Mouse (Mus musculus): Measurements from ENCODE around the gene Invs.

Invs gene

DNA sequence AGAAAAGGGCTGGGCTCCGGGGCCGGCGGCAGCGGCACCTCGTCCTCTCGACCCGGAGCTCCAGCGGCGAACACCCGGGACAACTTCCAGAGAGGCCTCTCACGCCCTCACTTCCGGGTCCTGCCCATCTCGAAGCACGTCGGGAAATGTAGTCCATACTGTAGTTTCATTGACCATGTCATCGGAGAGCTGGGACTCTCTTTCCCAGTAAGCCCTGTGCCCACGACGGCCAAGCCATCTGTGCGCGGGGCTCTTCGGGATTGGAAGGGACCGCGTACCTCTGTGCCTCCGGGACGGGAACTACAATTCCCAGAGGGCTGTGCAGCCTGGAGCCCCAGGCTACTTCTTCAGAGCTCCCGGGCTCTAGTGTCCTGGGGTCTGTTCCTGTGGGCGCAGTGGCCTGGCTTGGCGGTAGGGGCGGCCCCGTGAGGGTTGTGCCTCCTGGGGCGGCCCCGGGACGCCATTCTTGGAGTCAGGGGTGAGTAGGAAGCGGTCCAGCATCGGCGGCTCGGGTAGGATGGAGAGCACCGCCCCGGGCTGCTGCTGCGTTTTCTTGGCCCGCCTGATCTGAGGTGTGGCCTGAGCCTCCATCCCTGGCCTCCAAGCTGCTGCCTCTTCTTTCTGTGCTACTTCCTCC lies at the start of gene Invs, which contains the start of gene Erp44:
Gene Invs, plus strand, starts transcription at position 263 of the 637 bp plus-strand sequence.
Gene Erp44, minus strand, starts transcription at position 61 of the 637 bp plus-strand sequence.
- peak; percentile 73 for DNase-seq (ENCODE audit: low spot score)

DNA sequence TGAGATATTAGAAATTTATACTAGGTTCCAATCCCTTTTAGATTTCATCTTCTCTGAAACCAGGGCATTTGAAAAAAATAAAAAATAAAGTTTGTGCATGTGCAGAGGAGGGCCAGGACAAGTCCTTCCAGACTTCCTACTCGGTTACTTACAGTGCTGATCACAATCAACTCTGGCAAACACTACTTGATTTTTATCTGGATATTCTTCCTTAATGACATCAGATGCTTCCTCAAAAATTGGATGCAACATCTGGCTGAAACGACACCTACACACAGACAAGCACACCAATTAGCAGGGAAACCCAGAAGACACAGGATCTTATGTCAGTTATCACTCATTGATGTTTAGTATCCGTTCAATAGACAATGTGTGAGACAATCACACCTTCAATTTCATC lies 42.8 kb upstream of the Invs start:
- no peak for DNase-seq (ENCODE audit: low spot score)

DNA sequence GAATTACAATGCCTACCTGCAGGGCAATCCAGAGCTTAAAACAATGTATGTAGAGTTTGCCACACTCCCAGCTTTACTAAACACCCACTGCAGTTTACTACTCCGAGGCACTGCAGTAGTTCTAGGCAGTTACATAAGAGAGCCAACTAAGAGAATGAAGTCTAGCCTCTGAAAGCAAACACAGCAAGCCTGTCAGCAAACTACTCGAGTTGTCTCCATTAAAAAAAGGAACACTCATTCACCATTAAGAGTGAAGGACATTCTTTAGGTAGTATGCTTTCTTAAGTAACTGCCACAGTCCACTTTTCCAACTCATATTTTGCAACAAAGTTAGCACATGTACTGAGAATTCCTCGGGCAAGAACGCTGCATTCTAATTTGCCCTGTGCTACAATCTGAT lies 40.5 kb upstream of the Invs start:
- no peak for DNase-seq (ENCODE audit: low spot score)

DNA sequence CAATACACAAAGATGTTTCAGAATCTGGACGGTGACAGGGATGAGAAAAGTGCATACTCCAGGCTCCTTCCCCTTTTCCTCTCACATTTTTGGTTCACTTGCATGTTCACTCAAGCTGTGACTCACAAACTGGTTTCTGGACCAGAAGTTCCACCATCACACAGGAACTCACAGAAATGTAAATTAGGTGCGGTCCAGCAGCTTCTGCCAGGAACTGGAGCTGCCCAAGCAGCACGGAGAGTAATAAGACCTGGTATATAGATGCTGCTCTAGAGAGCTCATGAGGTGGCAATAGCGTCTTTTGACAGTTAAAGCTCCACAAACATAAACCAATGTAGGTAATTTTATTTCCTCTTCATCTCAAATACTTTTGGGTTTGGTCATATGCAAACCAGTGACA lies 37.1 kb upstream of the Invs start:
- no peak for DNase-seq (ENCODE audit: low spot score)

DNA sequence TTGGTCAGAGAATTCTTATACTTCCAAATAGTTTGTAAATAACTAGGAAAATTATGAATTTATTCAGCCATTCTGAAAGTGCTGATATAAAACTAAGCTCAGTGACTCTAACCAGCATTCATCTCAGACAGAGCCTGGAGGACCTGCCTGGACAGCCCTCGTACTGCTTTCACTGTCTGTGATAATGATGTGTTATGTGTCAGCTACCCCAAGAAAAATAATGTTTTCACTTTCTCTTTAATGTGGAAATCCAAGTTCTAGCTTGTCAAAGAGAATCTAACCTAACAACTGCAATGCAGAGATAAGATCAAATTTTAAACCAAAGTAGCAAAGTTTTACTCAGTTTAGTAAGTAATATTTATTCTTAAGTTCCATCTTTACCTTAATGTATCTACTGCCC lies 35.8 kb upstream of the Invs start:
- DNase-seq (ENCODE audit: low spot score): no peak

DNA sequence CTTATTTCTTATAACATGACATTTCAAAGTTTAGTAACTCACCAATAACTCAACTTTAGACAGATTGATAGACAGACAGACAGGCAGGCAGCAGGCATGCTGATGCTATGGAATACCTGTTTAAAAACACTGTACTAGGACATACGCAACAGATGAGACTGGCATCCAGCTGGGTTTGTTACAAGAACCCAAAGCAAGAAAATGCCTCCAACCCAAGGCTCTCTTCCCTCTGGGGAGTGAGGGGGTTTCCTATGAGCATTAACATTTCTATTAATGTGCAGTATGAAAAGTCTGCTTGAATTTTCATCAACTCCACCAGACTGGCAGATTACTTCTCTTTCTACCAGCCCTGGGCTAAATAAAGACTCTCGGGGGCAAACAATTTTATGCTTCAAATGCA lies 35.3 kb upstream of the Invs start:
- no peak for DNase-seq (ENCODE audit: low spot score)

DNA sequence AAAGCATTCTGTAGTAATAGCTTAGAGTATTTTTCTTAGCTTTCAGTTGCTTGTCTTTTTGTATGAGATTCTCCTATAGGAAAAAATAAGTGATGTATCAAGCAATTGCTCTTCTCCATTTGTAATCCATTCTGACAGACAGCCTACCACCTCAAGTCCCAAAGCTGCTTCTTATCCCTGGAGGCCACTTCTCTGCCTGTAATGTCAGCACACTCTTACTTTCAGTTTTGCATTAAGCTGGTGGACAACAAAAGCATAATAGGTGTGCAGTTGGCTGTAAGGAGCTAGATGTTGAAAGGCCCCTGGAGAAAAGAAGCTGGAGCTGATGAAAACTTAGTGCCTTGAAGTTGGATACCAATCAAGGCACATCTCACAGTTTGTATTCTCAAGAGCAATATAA lies 26.3 kb upstream of the Invs start:
- no peak for DNase-seq (ENCODE audit: low spot score)

DNA sequence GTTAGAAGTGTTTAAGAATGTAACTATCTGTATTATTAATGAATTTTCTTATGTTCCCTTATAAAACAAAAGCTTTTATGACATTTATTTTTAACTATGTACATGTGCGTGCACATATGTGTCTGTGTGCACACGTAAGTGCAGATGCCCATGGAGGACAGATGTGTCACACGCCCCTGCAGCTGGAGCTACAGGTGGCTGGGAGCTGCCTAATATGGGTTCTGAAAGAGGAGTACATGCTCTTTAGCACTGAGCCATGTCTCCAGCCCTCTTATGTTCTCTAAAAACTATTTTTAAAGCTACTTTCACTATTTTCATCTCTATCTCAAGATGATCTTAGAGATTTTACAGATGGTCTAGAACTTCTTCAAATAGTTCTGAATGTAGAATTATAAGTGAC lies 21.5 kb upstream of the Invs start:
- no peak for DNase-seq (ENCODE audit: low spot score)

DNA sequence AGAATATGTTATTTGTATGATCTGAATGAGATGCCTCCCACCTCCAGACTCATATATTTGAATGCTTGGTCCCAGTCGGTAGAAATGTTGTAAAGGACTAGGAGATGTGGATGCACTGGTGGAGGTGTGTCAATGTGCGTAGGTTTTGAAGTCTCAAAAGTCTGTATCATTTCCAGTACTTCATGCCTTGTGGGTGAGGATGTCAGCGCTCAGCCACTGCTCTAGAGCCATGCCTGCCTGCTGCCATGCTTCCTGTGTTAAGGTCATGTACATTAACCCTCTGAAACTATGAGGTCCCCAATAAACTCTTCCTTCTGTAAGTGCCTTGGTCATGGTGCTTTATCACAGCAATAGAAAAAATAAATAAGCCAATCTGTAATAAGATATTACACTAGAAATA lies 11.9 kb upstream of the Invs start:
- no peak for DNase-seq (ENCODE audit: low spot score)

DNA sequence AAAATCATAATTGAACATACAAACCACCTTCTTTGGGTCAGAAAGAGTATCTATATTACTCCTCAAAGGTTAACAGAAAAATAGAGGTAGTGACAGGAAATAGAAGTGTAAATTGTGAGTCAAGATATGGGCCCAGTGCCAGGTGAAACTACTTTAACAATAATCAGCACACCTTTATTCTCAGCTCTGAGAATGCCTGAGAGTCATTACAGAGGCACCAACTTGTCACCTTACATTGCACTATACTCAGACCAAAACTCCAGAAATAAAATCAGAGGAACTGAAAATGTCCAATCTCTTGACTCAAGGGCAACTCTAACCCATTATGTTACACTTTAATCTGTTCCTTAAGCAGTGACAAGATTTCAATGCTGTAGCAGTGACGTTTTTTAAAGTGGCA lies 11.4 kb upstream of the Invs start:
- DNase-seq (ENCODE audit: low spot score): no peak

DNA sequence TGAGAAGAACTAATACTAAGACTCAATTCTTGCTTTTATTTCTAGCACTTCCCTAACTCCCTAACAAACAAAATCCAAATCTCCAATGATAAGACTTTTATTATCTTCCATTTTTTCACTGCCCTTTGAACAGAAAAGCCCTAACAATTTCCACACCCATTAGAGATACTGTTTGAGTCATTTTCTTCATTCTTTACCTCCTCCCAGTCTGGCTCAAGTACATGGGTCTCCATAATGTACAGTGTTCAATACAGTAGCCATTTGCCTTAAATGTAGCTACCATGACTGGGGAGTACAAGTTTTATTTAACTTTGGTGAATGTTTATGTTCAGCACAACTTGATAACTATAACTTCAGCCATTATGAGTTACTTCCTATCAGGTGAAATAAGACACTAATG lies 9.0 kb upstream of the Invs start:
- no peak for DNase-seq (ENCODE audit: low spot score)

DNA sequence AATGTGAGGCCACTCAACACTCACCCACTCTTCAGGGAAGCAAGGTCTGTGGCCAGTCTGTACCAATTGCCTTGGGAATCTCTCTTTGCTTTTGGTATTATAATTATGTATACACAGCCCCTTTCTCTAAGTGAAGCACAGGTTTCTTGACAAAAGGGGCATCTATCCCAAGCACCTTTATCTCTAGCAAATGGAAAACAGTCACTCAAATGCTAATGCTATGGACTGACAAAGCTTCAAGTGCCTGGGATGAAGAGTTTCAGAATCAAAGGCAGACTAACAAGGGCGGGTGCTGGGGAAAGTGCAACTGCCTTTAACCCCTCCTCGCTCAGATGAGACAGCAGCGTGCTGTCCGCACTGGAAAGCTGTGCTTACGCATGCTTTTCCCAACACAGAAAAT lies 7.7 kb upstream of the Invs start:
- DNase-seq (ENCODE audit: low spot score): no peak

DNA sequence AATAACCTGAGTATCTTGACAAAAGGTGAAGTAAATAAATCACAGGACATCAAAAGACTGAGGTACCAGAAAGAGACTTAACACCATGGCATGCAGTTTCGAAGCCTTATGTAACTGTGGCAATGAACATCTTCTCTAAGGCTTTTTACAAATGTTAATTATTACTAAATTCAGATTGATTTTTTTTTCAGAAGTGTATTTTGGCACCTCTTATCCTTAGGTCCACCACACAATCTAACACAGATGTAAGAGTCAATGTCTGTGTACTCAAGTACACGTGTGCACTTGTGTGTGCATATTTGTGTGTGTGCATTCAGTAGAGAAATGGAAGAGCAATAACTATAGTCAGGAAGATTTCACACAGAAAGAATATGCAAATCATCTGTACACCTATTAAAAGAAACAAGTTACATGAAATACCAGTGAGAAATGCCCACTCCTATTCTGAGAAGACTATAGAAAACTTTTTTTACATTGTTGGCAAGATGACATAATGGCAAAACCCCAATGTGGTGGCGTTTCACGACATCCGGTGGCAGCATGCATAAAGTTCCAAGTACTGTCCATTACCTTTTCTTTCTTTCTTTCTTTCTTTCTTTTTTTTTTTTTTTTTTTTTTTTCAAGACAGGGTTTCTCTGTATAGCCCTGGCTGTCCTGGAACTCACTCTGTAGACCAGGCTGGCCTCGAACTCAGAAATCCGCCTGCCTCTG lies 6.3 kb upstream of the Invs start:
- DNase-seq (ENCODE audit: low spot score): no peak

DNA sequence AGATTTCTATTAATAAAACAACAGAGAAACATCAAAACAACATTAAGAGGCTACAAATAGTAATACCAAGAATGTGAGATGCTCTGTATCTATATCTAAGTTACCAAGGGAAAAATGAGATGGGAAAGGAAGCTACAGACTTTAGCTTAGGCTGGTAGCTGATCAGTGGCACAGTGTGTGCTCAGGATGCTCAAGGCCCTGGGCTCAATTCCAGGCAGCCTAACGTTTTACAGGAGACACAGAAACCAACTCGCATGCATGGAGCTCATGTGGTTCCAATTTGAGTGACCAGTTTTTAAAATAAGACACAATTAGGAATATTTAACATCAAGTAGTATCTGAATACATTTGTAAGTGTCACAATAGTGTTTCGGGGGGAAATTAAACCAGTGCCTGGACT lies 3.8 kb upstream of the Invs start:
- no peak for DNase-seq (ENCODE audit: low spot score)

DNA sequence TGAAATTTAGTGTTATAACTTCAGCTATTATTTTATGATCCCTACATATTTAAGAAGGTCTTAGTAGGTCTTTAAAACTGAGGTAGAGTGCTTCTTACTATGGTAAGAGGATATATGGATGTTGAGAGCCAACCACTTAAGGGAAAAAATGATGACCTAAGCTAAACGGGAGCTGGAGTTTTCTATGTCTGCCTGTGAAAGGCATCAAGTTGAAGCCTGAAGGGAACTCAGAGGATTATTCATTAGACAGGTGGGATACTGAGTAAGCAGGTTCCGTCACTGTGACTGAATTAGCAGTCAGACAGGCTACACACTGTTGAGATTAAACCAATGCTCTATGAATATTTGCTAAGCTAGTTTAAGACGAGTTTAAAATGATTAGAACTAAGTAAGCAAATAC lies 2.5 kb upstream of the Invs start:
- DNase-seq (ENCODE audit: low spot score): no peak

DNA sequence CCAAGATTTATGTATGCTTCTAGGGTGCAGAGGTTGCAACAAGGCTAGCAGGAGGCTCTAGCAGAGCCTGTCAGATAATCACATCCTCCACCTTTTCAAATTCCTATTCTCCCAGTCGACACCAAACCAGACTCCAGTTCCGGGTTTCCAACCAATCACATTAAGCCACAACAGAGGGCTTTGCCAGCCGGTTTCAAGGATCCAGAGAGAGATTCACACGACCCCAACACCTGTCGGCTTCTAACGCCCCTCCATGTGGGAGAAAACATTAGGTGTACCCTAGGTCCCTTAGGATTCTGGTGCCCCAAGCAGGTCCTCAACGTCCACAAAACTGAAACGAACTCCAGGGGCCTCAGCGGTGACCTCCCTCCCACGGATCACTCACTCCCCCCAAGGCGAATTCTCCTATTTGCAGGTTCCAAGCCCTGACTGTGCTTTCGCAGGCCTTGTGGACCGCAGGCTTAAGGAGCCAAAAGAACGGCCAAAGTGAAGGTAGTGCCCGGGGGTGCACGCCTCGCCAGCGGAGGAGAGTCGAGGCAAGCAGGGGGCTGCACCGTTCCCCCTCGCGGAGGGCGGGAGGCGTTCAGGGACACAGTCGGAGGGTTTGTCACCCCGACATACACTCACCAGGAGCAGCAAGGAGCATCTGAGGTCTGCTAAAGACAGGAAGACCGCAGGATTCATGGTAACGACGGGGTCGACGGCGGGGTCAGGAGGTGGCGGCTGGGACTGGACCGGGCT lies 633 bp upstream of the Invs start:
- DNase-seq (ENCODE audit: low spot score): peak; percentile 3

DNA sequence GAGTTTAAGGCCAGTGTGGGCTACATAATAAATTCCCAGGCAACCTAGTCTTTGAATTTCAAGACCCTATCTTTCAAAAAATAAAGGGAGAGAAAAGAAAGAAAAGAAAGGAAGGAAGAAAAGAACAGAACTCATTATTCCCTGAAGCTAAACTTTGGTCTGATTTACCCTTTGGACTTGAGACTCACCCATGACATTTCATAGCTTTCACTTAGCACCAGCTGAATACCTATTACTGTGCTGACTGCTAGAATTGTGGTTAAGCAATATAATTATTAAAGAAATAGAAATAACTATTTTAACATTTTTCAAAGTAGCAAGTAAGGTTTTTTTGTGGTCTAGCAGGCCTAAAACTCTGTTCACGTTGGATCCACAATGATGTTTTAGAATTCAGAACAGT lies 1.6 kb downstream of the Invs start:
- no peak for DNase-seq (ENCODE audit: low spot score)

DNA sequence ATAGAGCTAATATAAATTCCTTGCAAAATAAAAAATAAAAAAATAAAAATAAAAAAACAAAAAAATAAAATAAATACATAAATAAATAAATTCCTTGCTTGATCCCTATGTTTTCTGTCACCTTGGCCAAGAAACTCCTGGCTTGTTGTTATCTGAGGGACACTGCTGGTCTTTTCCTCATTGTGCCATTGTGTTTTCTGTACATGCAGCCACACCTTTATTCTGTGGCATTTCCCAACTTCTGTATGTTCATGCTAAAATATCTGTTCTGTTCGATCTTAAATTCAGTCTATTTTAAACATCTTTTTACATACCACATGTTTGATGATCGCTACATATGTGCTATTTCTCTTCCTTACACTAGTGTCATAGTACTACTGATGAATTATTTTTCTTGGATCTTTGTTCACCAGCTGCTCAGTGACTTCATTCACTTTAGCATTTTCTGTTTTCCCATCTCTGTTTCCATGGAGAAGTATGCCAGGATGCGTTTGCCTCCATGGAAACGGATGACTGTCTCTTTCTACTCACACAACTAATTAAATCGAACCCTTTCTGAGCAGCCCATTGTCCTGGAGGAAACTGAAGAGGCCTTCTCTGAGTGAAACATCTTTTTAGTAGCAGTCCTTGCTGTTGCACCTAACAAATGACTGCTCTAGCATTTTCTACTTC lies 7.7 kb downstream of the Invs start:
- no peak for DNase-seq (ENCODE audit: low spot score)

DNA sequence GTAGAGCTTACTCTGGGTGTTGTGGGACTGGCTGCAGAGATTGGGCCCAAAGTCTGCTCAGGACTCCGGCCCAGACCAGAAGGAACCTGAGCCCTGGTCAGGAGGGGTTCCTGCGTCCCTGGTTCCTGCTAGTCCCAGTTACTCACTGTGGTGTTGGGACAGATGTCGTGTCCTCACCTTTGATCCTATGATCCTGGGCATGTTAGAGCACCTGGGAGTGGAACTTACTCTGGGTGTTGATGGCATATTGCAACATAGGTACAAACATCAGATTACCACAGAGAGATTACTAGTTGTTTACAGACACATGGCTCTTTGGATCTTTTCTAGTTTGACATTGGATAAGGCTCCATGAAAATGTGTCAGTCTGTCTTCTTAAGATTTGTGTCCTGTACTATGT lies 35.3 kb downstream of the Invs start:
- DNase-seq (ENCODE audit: low spot score): no peak

DNA sequence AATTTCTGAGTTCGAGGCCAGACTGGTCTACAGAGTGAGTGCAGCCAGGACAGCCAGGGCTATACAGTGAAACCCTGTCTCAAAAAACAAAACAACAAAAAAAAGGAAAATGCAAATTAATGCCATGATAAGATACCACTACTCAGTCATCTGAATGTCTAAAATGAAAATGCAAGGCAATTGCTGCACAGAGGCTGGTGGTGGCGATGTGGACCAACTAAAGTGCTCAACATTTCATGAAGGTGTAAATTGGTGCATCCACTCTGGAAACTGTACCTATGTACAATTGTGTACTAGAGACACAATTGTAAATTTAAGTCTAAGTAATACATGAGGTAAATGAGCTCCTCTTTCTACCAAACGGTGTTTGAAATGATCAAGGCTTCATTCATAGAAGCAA lies 36.5 kb downstream of the Invs start:
- no peak for DNase-seq (ENCODE audit: low spot score)

DNA sequence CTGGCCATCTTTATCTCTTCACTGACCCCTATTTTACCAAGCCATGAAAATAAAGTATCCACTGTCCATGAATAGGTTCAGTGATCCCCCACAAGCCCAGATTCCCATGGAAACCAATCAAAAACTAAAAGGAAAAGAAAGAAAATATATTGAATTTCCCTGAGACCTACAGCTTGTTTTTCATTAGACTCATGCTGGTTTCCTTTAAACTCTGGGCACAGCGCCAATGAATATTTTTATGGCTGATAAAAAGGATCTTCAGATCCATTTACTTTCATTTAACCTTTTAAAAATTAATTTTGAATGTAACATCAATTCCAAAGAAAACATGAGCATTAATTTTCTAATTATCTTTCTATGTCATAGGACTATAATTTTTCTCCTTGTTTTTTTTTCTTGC lies 41.7 kb downstream of the Invs start:
- DNase-seq (ENCODE audit: low spot score): no peak

DNA sequence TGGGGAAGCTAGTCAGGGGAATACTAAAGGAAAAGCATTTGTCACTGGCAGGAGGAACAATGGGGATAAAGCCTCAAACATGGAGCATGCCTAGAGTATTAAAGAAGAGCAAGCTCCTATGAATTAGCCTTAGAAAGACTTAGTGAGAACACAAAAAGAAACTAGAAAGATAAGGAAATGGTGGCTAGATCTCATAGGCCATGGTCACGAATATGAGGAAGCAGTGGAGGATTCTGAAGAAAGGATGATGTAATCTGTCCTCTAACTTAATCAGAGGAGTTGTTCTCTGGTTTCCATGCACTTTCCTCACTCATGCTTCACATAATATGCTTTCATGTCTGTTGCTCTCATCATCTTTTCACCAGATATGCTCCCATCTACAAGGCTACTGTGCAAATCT lies 42.5 kb downstream of the Invs start:
- DNase-seq (ENCODE audit: low spot score): no peak

DNA sequence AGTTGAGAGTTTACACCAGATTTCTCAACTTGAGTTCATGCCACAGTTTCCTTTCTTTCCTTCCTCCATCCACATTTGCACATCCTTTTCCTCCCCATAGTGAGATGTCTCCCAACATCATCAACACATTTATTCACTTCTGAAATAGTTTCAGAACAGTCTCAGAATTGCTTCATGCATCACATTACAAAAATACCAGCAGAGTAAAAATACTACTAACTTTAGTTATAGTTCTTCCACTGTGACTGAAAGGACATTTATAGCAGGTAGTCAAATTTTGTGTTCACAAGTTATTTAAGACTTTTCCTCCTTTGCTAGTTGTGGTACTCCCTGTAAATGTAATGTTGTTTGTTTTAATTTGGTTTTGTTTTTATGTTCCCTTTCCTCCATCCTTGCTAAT lies 47.6 kb downstream of the Invs start:
- no peak for DNase-seq (ENCODE audit: low spot score)

Data from ovary, postnatal 10 days (tissue).